Mouse (Mus musculus) stomach, embryonic 16.5 days (tissue): ENCODE results near the gene Plekhg4. TPM values are rescaled to one million over a fixed set of nuclear protein-coding genes. Genes with fewer than 3 reads are reported as not detected.
A peak's percentile ranks its signal among the peaks of the same experiment; 100 is the strongest.

Source experiments
- ATAC-seq: fragments of 200-750 bp; cut with Nextera tagmentation; 2 replicates; pipeline ENCODE4 v1.8.0; 2017; ENCODE audit warnings: moderate number of reproducible peaks, moderate TSS enrichment; ENCODE audit not compliant: insufficient read depth, low FRiP score
- H3K27ac ChIP-seq: fragments of 300-500 bp; sonication (generic); 2 replicates; pipeline ENCODE4 v1.5.1; 2014; ENCODE audit warnings: low read length
- H3K27me3 ChIP-seq: fragments of 300-500 bp; sonication (generic); 2 replicates; pipeline ENCODE4 v1.6.1; 2014; ENCODE audit warnings: low read length, control low read depth, mixed read lengths; ENCODE audit not compliant: control insufficient read depth, insufficient read depth
- H3K36me3 ChIP-seq: fragments of 300-500 bp; sonication (generic); 2 replicates; pipeline ENCODE4 v1.6.1; 2014; ENCODE audit warnings: low read length; ENCODE audit not compliant: control insufficient read depth, insufficient read depth
- H3K4me1 ChIP-seq: fragments of 300-500 bp; sonication (generic); 2 replicates; pipeline ENCODE4 v1.6.1; 2014; ENCODE audit warnings: low read length, control low read depth, mixed read lengths; ENCODE audit not compliant: control insufficient read depth, insufficient read depth
- H3K4me2 ChIP-seq: fragments of 300-500 bp; sonication (generic); 2 replicates; pipeline ENCODE4 v1.6.1; 2014; ENCODE audit warnings: low read depth, low read length, mixed read lengths
- H3K4me3 ChIP-seq: fragments of 300-500 bp; sonication (generic); replicated peaks from 2 replicates; pipeline ENCODE4 v1.5.1; 2014; ENCODE audit warnings: mild to moderate bottlenecking, low read length
- H3K9ac ChIP-seq: fragments of 300-500 bp; sonication (generic); 2 replicates; pipeline ENCODE4 v1.6.1; 2014; ENCODE audit warnings: low read length
- H3K9me3 ChIP-seq: fragments of 300-500 bp; sonication (generic); replicated peaks from 2 replicates; pipeline ENCODE4 v1.6.1; 2016; ENCODE audit warnings: low read length, control low read depth; ENCODE audit not compliant: control insufficient read depth
- WGBS: fragments of 180-500 bp; shearing (Covaris S2); extraction: QIAGEN DNeasy Blood & Tissue Kit; methylation state at CpG from one replicate; pipeline ENCODE4 v1.1.7; 2014; 5-methylcytosine and 5-hydroxymethylcytosine counted together
- polyA plus RNA-seq: library from polyadenylated mRNA; unstranded; fragments of >200 nt; fragmentation: Nextera tagmentation; extraction: Ambion mirVana; gene quantifications from 2 replicates; pipeline ENCODE4 v1.2.1, GENCODE M21; 2015

The Plekhg4 gene
- polyA plus RNA-seq = 0.11 and 0.22 TPM in 2 replicates

DNA sequence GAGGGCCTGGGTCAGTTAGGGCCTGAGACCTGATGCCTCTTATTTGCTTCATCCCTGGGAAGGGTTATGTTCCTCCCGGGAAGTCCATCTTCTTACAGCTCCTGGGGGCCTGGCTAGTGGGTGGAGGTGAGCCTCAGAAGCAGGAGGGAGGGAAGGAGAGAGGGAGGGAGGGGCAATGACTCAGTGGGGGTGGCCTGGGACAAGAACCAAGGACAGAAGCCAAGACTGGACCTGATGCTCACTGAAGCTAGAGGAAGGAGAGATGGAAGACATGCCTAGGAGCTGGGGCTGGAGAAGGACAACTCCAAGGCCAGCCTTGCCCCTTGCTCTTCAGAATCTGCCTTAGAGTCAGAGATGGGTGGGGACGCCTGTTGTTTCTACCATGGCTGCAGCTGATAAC is at the start of gene Plekhg4:
Plekhg4 (plus strand) TSS at position 243 of the 400 bp plus-strand sequence.
- 0 out of 2 replicates have a peak, but pooled peaks cover 5% of the 10 kb centered on the region for H3K9me3 ChIP-seq
- no peak within 1 kb of the TSS for H3K9ac ChIP-seq
- 56% methylated on average over 2 of the region's 2 CpGs for WGBS
- no peak within 1 kb of the TSS for H3K27ac ChIP-seq
- no peak for ATAC-seq
- no peak within 1 kb of the TSS for H3K4me2 ChIP-seq
- no peaks in the 10 kb centered on the region for H3K36me3 ChIP-seq
- H3K4me3 ChIP-seq = no peak within 1 kb of the TSS
- no peaks in the 10 kb centered on the region for H3K27me3 ChIP-seq
- no peaks in the 10 kb centered on the region for H3K4me1 ChIP-seq

DNA sequence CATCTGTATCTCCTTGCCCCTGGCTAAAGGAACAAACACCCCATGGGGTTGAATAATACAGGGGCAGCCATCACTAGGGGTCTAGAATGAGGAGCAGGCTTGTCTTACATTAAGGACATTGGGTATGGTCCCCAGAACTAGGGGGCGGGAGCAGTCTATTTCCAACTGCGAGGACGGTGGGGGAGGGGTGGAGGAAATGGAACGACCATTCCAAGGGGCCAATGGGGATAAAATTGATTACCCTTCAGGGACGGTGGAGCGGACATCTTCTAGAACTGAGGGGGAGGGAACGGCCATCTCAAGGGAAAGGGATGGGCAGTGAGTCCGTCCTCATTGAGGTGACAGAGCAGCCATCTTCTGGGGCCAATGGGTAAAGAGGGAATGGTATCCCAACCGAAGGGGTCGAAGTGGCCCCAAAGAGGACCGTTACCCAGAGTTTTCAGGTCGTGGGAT is 47.4 kb upstream of the Plekhg4 start:
- H3K9ac ChIP-seq = peak overlapping the region; percentile 94
- H3K9me3 ChIP-seq = no peaks in the 10 kb centered on the region
- peaks cover 21% of the 10 kb centered on the region for H3K36me3 ChIP-seq
- peak overlapping the region; percentile 75; the same call in 1 of the 2 replicates for H3K27ac ChIP-seq
- peaks cover 17% of the 10 kb centered on the region for H3K4me1 ChIP-seq
- H3K4me2 ChIP-seq = peak overlapping the region; percentile 79
- peak; percentile 37; the same call in 1 of the 2 replicates for ATAC-seq
- H3K4me3 ChIP-seq = peak overlapping the region; percentile 92
- no peaks in the 10 kb centered on the region for H3K27me3 ChIP-seq
- under 1% methylated on average over 12 of the region's 12 CpGs for WGBS

- peak within 1 kb of the TSS; percentile 88 for H3K4me2 ChIP-seq
- no peaks in the 10 kb centered on the region for H3K27me3 ChIP-seq
- peaks cover 26% of the 10 kb centered on the region for H3K36me3 ChIP-seq
- H3K4me1 ChIP-seq = peaks cover 17% of the 10 kb centered on the region
- peak within 1 kb of the TSS; percentile 92 for H3K4me3 ChIP-seq
- peak within 1 kb of the TSS; percentile 92 for H3K27ac ChIP-seq
- H3K9ac ChIP-seq = peak within 1 kb of the TSS; percentile 94
- ATAC-seq = peak; percentile 91
- H3K9me3 ChIP-seq = no peaks in the 10 kb centered on the region
- WGBS = under 1% methylated on average over 36 of the region's 36 CpGs
Measured at GRCm38 (mm10) chr8:105326141-105326672, 46.9 kb upstream of the Plekhg4 start, which contains the start of the genes Lrrc29 and Tmem208. Gene Lrrc29, minus strand, starts transcription at chr8:105326278. Gene Tmem208, plus strand, starts transcription at chr8:105326354.

DNA sequence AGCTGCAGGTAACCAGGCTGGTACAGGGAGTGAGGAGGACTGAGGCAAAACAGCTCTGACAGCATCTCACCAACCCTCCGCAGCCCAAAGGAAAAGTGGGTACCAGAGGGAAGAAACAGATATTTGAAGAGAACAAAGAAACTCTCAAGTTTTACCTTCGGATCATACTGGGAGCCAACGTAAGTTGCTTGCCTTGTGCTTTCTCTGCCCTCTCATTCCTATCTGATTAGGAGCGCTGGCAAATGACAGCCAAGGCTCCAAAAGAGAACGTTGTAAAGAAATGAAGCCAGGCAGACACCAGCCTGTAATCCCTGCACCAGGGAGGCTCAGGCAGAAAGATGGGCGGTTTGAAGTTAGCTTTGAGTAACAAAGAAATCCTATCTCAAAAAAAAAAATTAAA is 46.1 kb upstream of the Plekhg4 start:
- Histone ChIP-seq H3K4me2 (peak overlapping the region; percentile 88), H3K9ac (peak overlapping the region; percentile 94), H3K4me3 (peak overlapping the region; percentile 92), H3K4me1 (peaks cover 17% of the 10 kb centered on the region), H3K36me3 (peaks cover 30% of the 10 kb centered on the region), H3K27ac (peak overlapping the region; percentile 92; the same call in 1 of the 2 replicates), H3K27me3 (no peaks in the 10 kb centered on the region), H3K9me3 (no peaks in the 10 kb centered on the region)
- no peak for ATAC-seq
- WGBS = 25% methylated on average over 6 of the region's 6 CpGs

GRCm38 (mm10) chr8:105330325-105330724 is 42.7 kb upstream of the Plekhg4 start:
- Histone ChIP-seq H3K4me2 (no peak overlapping the region), H3K36me3 (peaks cover 43% of the 10 kb centered on the region), H3K27ac (no peak overlapping the region), H3K4me3 (no peak overlapping the region), H3K27me3 (no peaks in the 10 kb centered on the region), H3K9me3 (no peaks in the 10 kb centered on the region), H3K9ac (no peak overlapping the region), H3K4me1 (peaks cover 10% of the 10 kb centered on the region)
- 92% methylated on average over 12 of the region's 12 CpGs for WGBS
- ATAC-seq = no peak

- peaks cover 6% of the 10 kb centered on the region for H3K4me1 ChIP-seq
- no peak for ATAC-seq
- H3K4me2 ChIP-seq = no peak overlapping the region
- WGBS = 95% methylated on average over 22 of the region's 22 CpGs
- H3K4me3 ChIP-seq = no peak overlapping the region
- H3K9ac ChIP-seq = no peak overlapping the region
- H3K36me3 ChIP-seq = peaks cover 52% of the 10 kb centered on the region
- no peaks in the 10 kb centered on the region for H3K27me3 ChIP-seq
- H3K27ac ChIP-seq = no peak overlapping the region
- H3K9me3 ChIP-seq = no peaks in the 10 kb centered on the region
Measured at GRCm38 (mm10) chr8:105331469-105331868, 41.6 kb upstream of the Plekhg4 start.

DNA sequence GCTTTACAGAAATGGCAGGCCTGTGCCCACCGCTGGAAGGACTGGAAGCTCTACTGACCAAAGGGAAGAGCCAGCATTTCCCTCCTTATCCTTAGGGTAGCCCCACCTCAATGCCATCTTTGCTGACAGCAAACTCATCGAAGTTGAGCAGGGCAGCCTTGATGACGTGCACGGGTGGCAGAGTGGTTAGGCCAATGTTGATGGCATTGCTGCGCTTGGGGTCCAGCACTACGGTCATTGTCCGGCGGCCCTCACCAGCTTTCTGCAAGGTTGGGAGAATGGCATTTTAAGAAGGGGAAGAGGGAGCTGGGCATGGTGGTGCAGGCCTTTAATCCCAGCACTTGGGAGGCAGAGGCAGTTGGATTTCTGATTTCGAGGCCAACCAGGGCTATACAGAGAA is 41.1 kb upstream of the Plekhg4 start:
- no peak overlapping the region for H3K4me3 ChIP-seq

GRCm38 (mm10) chr8:105332523-105332922 is 40.6 kb upstream of the Plekhg4 start:
- no peak overlapping the region for H3K4me3 ChIP-seq
- H3K4me1 ChIP-seq = peaks cover under 1% of the 10 kb centered on the region
- H3K9ac ChIP-seq = no peak overlapping the region
- H3K27me3 ChIP-seq = no peaks in the 10 kb centered on the region
- H3K4me2 ChIP-seq = no peak overlapping the region
- ATAC-seq = peak; percentile 34; the same call in 1 of the 2 replicates
- H3K27ac ChIP-seq = no peak overlapping the region
- WGBS = 56% methylated on average over 2 of the region's 2 CpGs
- no peaks in the 10 kb centered on the region for H3K9me3 ChIP-seq
- H3K36me3 ChIP-seq = peaks cover 57% of the 10 kb centered on the region

More for the DNA sequence above, 41.1 kb upstream of the Plekhg4 start:
- peaks cover 57% of the 10 kb centered on the region for H3K36me3 ChIP-seq
- H3K27me3 ChIP-seq = no peaks in the 10 kb centered on the region
- H3K9me3 ChIP-seq = no peaks in the 10 kb centered on the region
- ATAC-seq = no peak
- H3K9ac ChIP-seq = no peak overlapping the region
- WGBS = 93% methylated on average over 9 of the region's 9 CpGs
- H3K4me2 ChIP-seq = no peak overlapping the region
- peaks cover 6% of the 10 kb centered on the region for H3K4me1 ChIP-seq
- no peak overlapping the region for H3K27ac ChIP-seq

- H3K4me1 ChIP-seq = peaks cover 30% of the 10 kb centered on the region
- H3K4me2 ChIP-seq = no peak overlapping the region
- 70% methylated on average over 32 of the region's 32 CpGs for WGBS
- no peak overlapping the region for H3K27ac ChIP-seq
- no peak overlapping the region for H3K4me3 ChIP-seq
- no peak for ATAC-seq
- no peak overlapping the region for H3K9ac ChIP-seq
- no peaks in the 10 kb centered on the region for H3K9me3 ChIP-seq
- peaks cover 27% of the 10 kb centered on the region for H3K36me3 ChIP-seq
- no peaks in the 10 kb centered on the region for H3K27me3 ChIP-seq
Measured at GRCm38 (mm10) chr8:105336373-105337130, 36.5 kb upstream of the Plekhg4 start.
